Comparison of ENCODE assay signal across 8 mouse cellular contexts in genomic region chr10:42276507-42277345, GRCm38 (mm10). TPM values are rescaled to one million over a fixed set of nuclear protein-coding genes. Genes with fewer than 3 reads are reported as not detected.
A peak's percentile ranks its signal among the peaks of the same experiment; 100 is the strongest.
DNase-seq lines count a peak whose midpoint lies in the region; ATAC-seq and TF ChIP-seq lines count a peak whose summit lies in the region.

Gene Foxo3, minus strand, starts transcription at chr10:42276755.

- WGBS in lung, embryonic 15.5 days = under 1% methylated on average over 84 of the region's 88 CpGs
- under 1% methylated on average over 85 of the region's 88 CpGs for WGBS in thymus, adult 2 months

- no peak for TF ChIP-seq RAD21 in MEL (IDR thresholded peaks at IDR 0.05; ENCODE audit: low read depth, low read length)

- H3K4me3 ChIP-seq in MEL (ENCODE audit: control insufficient read depth in 1 of 2, insufficient read depth in 1 of 2, low read depth in 2 of 2, low read length in 2 of 2) = peak within 1 kb of the TSS; percentile 67 to 91
- H3K4me3 ChIP-seq in lung, embryonic 15.5 days = peak within 1 kb of the TSS; percentile 97
- peak within 1 kb of the TSS; percentile 82 for H3K4me3 ChIP-seq in thymus, adult 2 months (ENCODE audit: control insufficient read depth, insufficient read depth, low read length)

- H3K36me3 ChIP-seq in MEL (ENCODE audit: control insufficient read depth in 1 of 2, insufficient read depth in 2 of 2, low read length in 2 of 2) = peaks cover 0 to 15% of the 10 kb centered on the region in 2 experiments; a peak in 3 of 4 replicates
- H3K36me3 ChIP-seq in lung, embryonic 15.5 days = peaks cover 10% of the 10 kb centered on the region; the same call in 1 of the 2 replicates
- no peaks in the 10 kb centered on the region for H3K36me3 ChIP-seq in thymus, adult 2 months (ENCODE audit: control insufficient read depth, insufficient read depth, low read length)

- peak within 1 kb of the TSS; percentile 89 for H3K9ac ChIP-seq in MEL (ENCODE audit: control insufficient read depth, low read depth, low read length, poor library complexity, severe bottlenecking)
- H3K9ac ChIP-seq in lung, embryonic 15.5 days = peak within 1 kb of the TSS; percentile 88

- TF ChIP-seq POLR2A in MEL (IDR thresholded peaks at IDR 0.05; ENCODE audit: control insufficient read depth in 1 of 2, insufficient read depth in 1 of 2, low read depth in 1 of 2, low read length in 2 of 2, poor library complexity in 1 of 2) = peak; percentile 54 to 72; a peak in 3 of 4 replicates
- peak; percentile 96 for TF ChIP-seq POLR2A in thymus, adult 2 months (IDR thresholded peaks at IDR 0.05; ENCODE audit: control insufficient read depth, extremely low read depth, insufficient read depth, low read length, poor library complexity)

- no peaks in the 10 kb centered on the region for H3K27me3 ChIP-seq in MEL (ENCODE audit: control insufficient read depth in 1 of 2, insufficient read depth in 2 of 2, low read length in 2 of 2)
- H3K27me3 ChIP-seq in lung, embryonic 15.5 days = no peaks in the 10 kb centered on the region
- no peaks in the 10 kb centered on the region for H3K27me3 ChIP-seq in thymus, adult 2 months (ENCODE audit: control insufficient read depth, insufficient read depth, low read length)

- peak within 1 kb of the TSS; percentile 99 for H3K4me2 ChIP-seq in lung, embryonic 15.5 days

- DNase-seq in MEL (ENCODE audit: low read depth, low spot score) = peak; percentile 91
- DNase-seq in cerebellum, adult 9-10 months = peak; percentile 86
- DNase-seq in layer of hippocampus, adult 9-10 months (ENCODE audit: low spot score) = peak; percentile 56
- peak; percentile 87 for DNase-seq in ovary, adult 18-20 months (ENCODE audit: low spot score)
- DNase-seq in thymus, adult 2 months = peak; percentile 86

- TF ChIP-seq EP300 in MEL (IDR thresholded peaks at IDR 0.05; ENCODE audit: low read depth in 1 of 2, low read length in 2 of 2) = no peak

- ATAC-seq in frontal cortex, adult (ENCODE audit: low TSS enrichment) = peak; percentile 54
- ATAC-seq in hematopoietic stem cell, adult 5-6 weeks (replicated peaks in 1 of 2; ENCODE audit: insufficient read depth in 1 of 2, low FRiP score in 2 of 2, low TSS enrichment in 1 of 2, low read depth in 1 of 2, poor library complexity in 2 of 2, severe bottlenecking in 2 of 2) = peak; percentile 53 to 56
- ATAC-seq in lung, embryonic 15.5 days (ENCODE audit: borderline replicate concordance, extremely low read depth, low FRiP score, low TSS enrichment) = peak; percentile 77

- no peak for TF ChIP-seq CTCF in MEL (IDR thresholded peaks at IDR 0.05 in 2 of 3, conservative IDR thresholded peaks at IDR 0.05 in 1 of 3; ENCODE audit: control insufficient read depth in 1 of 3, insufficient read depth in 1 of 3, low read depth in 2 of 3, low read length in 3 of 3, poor library complexity in 1 of 3, severe bottlenecking in 1 of 3)
- 0 out of 2 replicates have a peak, but pooled peaks have one; percentile 4 for TF ChIP-seq CTCF in thymus, adult 2 months (IDR thresholded peaks at IDR 0.05; ENCODE audit: borderline replicate concordance, control insufficient read depth, extremely low read depth, insufficient read depth, low read length, poor library complexity)

- H3K27ac ChIP-seq in MEL (ENCODE audit: control insufficient read depth, low read depth, low read length) = peak within 1 kb of the TSS; percentile 74
- peak within 1 kb of the TSS; percentile 99 for H3K27ac ChIP-seq in lung, embryonic 15.5 days
- peak within 1 kb of the TSS; percentile 75 for H3K27ac ChIP-seq in thymus, adult 2 months (ENCODE audit: control insufficient read depth, insufficient read depth, low read length)

- no peaks in the 10 kb centered on the region for H3K9me3 ChIP-seq in MEL (replicated peaks; ENCODE audit: insufficient read depth, low read length)
- H3K9me3 ChIP-seq in lung, embryonic 15.5 days = no peaks in the 10 kb centered on the region

- H3K4me1 ChIP-seq in MEL (ENCODE audit: control insufficient read depth in 1 of 2, insufficient read depth in 2 of 2, low read length in 2 of 2) = peaks cover 15 to 18% of the 10 kb centered on the region in 2 experiments
- H3K4me1 ChIP-seq in lung, embryonic 15.5 days = peaks cover 34% of the 10 kb centered on the region
- H3K4me1 ChIP-seq in thymus, adult 2 months (replicated peaks; ENCODE audit: control insufficient read depth, insufficient read depth, low read length) = peaks cover 18% of the 10 kb centered on the region

- H3K79me2 ChIP-seq in MEL (ENCODE audit: control insufficient read depth, insufficient read depth, low read length, poor library complexity) = peaks cover 31% of the 10 kb centered on the region

TF ChIP-seq in MEL, 35 proteins besides CTCF, POLR2A, EP300 and RAD21:
- TF ChIP-seq NELFE (IDR thresholded peaks at IDR 0.05; ENCODE audit: low read depth, low read length) (peak; percentile 78), CHD1 (IDR thresholded peaks at IDR 0.05; ENCODE audit: low read depth, low read length) (0 out of 2 replicates have a peak, but pooled peaks have one; percentile 33), ZC3H11A (IDR thresholded peaks at IDR 0.05; ENCODE audit: low read depth, low read length) (no peak), ELF1 (IDR thresholded peaks at IDR 0.05; ENCODE audit: low read depth, low read length) (peak; percentile 68), RCOR1 (IDR thresholded peaks at IDR 0.05; ENCODE audit: low read depth, low read length) (no peak), MAZ (IDR thresholded peaks at IDR 0.05; ENCODE audit: low read depth, low read length) (peak; percentile 95), ZNF384 (IDR thresholded peaks at IDR 0.05; ENCODE audit: low read depth, low read length) (no peak), KAT2A (conservative IDR thresholded peaks at IDR 0.05; ENCODE audit: low read depth, low read length) (no peak; the same call in 1 of the 2 replicates), MYB (IDR thresholded peaks at IDR 0.05; ENCODE audit: low read depth, low read length) (no peak), ETS1 (IDR thresholded peaks at IDR 0.05; ENCODE audit: low read depth, low read length) (peak; percentile 71), SIN3A (IDR thresholded peaks at IDR 0.05; ENCODE audit: low read length) (peak; percentile 89), BHLHE40 (IDR thresholded peaks at IDR 0.05; ENCODE audit: borderline replicate concordance, low read depth, low read length) (peak; percentile 83), TCF12 (IDR thresholded peaks at IDR 0.05; ENCODE audit: low read depth, low read length) (0 out of 2 replicates have a peak, but pooled peaks have one; percentile 26), SMC3 (IDR thresholded peaks at IDR 0.05; ENCODE audit: low read depth, low read length) (no peak; the same call in 1 of the 2 replicates), MAFK (IDR thresholded peaks at IDR 0.05; ENCODE audit: borderline replicate concordance, low read depth, low read length) (no peak), POLR2AphosphoS2 (IDR thresholded peaks at IDR 0.05; ENCODE audit: low read length) (peak; percentile 76), USF2 (IDR thresholded peaks at IDR 0.05; ENCODE audit: borderline replicate concordance in 1 of 2, insufficient read depth in 1 of 2, low read depth in 1 of 2, low read length in 2 of 2) (no peak), MAX (IDR thresholded peaks at IDR 0.05; ENCODE audit: low read length) (0 out of 2 replicates have a peak, but pooled peaks have one; percentile 22), UBTF (IDR thresholded peaks at IDR 0.05; ENCODE audit: borderline replicate concordance, insufficient read depth, low read depth, low read length) (peak; percentile 75; the same call in 1 of the 2 replicates), TBP (IDR thresholded peaks at IDR 0.05; ENCODE audit: low read depth, low read length) (no peak), GABPA (IDR thresholded peaks at IDR 0.05; ENCODE audit: low read depth, low read length) (no peak), ZMIZ1 (IDR thresholded peaks at IDR 0.05; ENCODE audit: low read depth, low read length) (peak; percentile 78), ZKSCAN1 (IDR thresholded peaks at IDR 0.05; ENCODE audit: low read depth, low read length) (no peak), GATA1 (IDR thresholded peaks at IDR 0.05; ENCODE audit: low read depth, low read length) (no peak), E2F4 (IDR thresholded peaks at IDR 0.05; ENCODE audit: borderline replicate concordance, low read depth, low read length) (no peak), USF1 (IDR thresholded peaks at IDR 0.05; ENCODE audit: low read depth, low read length) (0 out of 2 replicates have a peak, but pooled peaks have one; percentile 4), POLR2AphosphoS5 (IDR thresholded peaks at IDR 0.05; ENCODE audit: borderline replicate concordance, low read depth, low read length) (no peak), NRF1 (IDR thresholded peaks at IDR 0.05; ENCODE audit: insufficient read depth, low read depth, low read length, poor library complexity, severe bottlenecking) (peak; percentile 85), JUND (IDR thresholded peaks at IDR 0.05; ENCODE audit: low read depth, low read length) (no peak), MEF2A (IDR thresholded peaks at IDR 0.05; ENCODE audit: extremely low read depth, insufficient replicate concordance, low read depth, low read length, poor library complexity, severe bottlenecking) (no peak), HCFC1 (IDR thresholded peaks at IDR 0.05; ENCODE audit: low read depth, low read length) (peak; percentile 79), MYC (IDR thresholded peaks at IDR 0.05; ENCODE audit: low read depth, low read length) (no peak; the same call in 1 of the 2 replicates), TAL1 (IDR thresholded peaks at IDR 0.05; ENCODE audit: low read length) (no peak), CHD2 (IDR thresholded peaks at IDR 0.05; ENCODE audit: low read length) (no peak), MXI1 (IDR thresholded peaks at IDR 0.05; ENCODE audit: low read depth, low read length) (peak; percentile 87)

RNA-seq across cellular contexts. Expression of gene Foxo3, which starts in this region (rescaled TPM):
- 21.0 and 31.8 TPM in 2 replicates for total RNA-seq in MEL (2012; rRNA removed)
- polyA plus RNA-seq in MEL (2012; ENCODE audit: insufficient read depth in 1 of 2, insufficient read length in 2 of 2, low read depth in 1 of 2, low replicate concordance in 2 of 2, missing spikeins in 1 of 2) = 100 to 1,000 TPM in 1 of 2 experiments, 10 to 100 TPM in 1; 27.2 to 103 TPM
- total RNA-seq in hematopoietic stem cell, adult 5-6 weeks (2017) = 68.2 and 74.3 TPM in 2 replicates
- polyA plus RNA-seq in lung, embryonic 15.5 days (2015; fragmentation: Nextera tagmentation; extraction: Ambion mirVana) = 8.6 and 8.9 TPM in 2 replicates
- polyA plus RNA-seq in thymus, adult 2 months (2012; rRNA removed) = 76.6 and 83.4 TPM in 2 replicates

Comparison
In these comparisons a context has a peak if more than half of its experiments do, and no peak if none do; other contexts are left out.
1. Peak in every context shown above with its lines: DNase-seq, ATAC-seq, H3K4me3 ChIP-seq and H3K27ac ChIP-seq.